Mouse (Mus musculus) cerebellum, adult 9-10 months (tissue): ENCODE data around the gene Cmklr1.
A peak's percentile ranks its signal among the peaks of the same experiment; 100 is the strongest.

Experiments
- DNase-seq: peaks from one replicate; pipeline ENCODE4 v3.0.0; 2022

Cmklr1 gene

DNA sequence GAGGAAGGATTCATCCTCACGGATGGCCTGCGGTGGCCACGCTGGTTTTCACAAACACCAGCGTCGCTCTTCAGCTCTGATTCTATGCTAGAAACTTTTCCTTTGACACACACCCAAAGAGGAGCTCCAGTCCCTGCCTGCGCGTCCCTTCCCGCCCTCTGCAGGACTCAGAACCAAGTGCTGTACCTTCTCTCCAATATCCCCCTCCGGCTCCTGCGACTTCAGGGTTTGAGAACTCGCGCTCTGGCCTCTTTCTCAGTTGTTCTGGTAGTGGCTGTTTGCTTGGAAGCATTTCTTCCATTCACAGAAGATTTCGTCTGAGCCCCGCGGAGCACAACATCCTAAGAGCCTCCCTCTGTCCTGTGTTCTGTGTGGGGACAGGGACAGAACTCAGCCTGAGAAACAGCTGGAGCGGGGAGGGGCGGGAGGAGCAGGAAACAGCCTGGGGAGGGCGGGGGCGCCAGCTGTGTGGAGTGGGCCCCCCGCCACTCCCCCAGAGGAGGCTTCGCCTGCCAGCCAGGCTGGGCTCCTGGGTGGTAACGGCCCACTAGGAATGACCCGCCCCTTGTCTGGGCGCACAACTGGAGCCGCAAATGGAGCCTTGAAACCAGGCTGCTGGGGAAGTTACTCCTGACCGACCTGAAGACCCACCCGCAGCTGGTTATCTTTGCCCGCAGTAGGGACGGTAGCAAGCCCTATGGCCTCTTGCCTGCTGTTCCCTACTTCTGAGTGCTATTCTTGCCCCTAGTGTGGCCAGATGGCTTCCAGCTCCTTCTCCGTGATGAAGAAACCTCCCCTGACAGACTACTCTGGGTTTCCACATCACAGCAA lies at the start of gene Cmklr1:
TSS of gene Cmklr1 (minus strand) at position 392 of the 831 bp plus-strand sequence.
- no peak for DNase-seq

DNA sequence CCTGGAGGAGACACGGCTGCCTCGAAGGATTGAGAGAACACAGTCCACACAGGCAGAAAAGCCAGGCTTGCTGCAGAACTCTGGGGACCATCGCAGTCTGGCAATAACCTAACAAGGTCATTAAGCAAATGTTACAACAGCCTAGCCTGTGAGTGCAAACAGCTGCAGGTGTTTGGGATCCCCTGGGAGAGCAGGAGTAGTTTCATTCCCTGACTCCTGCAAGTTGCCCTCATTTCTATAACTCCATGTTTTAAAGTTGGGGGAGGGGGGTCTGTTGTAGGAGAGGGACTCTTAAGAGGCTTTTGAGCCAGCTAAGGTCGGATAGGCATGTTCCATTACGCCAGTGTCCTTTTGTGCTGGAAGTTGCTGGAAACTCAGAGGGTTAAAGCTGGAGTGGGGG lies 44.2 kb upstream of the Cmklr1 start:
- DNase-seq, result no peak

DNA sequence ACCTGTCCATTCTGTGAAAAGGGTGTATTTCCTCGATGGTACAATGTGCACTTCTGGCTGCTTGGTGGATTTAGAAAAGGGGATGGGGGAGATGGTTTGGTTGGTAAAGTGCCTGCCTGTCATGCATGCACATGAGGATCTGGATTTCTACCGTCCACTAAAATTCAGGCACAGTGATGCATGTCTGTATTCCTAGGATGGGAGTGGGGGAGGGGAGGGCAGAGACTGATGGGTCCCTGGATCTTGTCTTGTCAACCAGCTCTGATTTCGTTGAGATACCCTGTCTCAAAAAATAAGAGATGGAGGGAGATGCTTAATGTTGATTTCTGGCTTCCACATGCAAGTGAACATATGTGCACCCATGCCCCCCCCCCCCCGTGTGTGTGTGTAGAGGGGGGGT lies 43.8 kb upstream of the Cmklr1 start:
- peak; percentile 51 for DNase-seq

DNA sequence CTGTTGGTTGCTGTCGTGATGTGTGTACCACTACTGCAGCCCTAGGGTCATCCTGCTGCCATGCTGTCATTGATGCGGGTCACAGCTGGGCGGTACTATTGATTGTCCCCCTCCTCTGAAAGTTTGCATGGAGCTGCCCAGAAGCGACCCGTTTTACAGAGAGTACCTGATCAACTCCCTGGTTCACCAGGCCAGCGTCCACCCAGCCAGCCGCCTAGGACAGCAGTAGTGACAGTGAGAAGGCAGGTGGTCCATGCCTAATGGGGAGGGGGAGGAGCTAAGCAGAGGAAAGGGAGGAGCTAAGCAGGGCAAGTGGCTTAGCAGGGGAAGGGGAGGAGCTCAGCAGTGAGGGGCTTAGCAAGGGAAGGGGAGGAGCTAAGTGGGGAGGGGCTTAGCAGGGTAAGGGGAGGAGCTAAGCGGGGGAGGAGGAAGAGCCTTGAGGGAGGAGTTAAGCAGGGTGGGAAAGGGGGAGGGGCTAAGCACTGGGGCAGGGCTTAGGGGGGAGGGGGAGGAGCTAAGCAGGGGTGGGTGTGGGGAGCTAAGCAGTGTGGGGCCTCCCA lies 43.0 kb upstream of the Cmklr1 start:
- no peak for DNase-seq

DNA sequence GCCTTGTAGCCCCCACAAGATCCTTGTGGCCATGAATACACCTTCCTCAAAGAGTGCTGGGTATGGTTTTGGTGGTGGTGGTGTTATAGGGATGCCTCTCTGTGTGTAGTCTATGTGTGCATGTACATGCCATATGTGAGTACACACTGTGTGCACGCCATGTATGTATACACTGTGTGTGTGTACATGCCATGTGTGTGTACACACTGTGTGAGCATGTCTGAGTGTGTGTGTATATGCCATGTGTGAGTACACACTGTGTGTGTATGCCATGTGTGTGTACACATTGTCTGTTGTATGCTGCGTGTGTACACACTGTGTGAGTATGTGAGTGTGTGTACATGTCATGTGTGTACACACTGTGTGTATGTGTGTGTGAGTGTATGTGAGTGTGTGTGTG lies 40.6 kb upstream of the Cmklr1 start:
- DNase-seq, result no peak

DNA sequence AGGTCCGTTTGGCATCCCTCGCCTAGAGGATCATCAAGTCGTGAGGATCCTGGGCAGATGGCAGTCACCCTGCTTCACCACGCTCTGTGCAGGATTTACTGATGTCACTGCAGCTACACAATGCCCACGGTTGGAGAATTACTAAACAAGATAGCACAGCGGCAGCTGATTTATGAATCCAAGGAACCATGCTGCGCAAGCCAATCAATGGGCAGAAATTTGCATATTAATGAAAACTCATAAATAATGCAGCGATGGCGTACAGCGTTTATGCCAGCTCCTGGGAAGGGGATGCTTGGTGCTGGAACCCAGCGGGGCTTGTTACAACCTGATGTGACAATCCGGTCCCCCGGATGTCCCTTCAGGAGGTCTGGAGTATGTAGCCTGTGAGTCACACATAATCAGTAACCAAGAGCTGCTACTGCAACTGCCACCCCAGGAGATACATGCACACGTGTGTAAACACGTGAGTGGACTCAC lies 39.9 kb upstream of the Cmklr1 start:
- peak; percentile 66 for DNase-seq

DNA sequence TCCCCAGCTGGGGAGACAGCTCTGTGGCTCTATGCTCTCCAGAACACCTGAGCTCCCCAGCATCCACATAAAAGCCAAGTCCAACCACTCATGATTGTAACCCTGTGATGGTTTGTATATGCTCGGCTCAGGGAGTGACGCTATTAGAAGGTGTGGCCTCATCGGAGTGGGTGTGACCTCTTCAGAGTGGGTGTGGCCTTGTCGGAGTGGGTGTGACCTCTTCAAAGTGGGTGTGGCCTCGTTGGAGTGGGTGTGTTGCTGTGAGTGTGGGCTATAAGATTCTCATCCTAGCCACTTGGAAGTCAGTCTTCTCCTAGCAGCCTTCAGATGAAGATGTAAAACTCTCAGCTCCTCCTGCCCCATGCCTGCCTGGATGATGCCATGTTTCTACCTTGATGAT lies 37.3 kb upstream of the Cmklr1 start:
- peak; percentile 53 for DNase-seq

DNA sequence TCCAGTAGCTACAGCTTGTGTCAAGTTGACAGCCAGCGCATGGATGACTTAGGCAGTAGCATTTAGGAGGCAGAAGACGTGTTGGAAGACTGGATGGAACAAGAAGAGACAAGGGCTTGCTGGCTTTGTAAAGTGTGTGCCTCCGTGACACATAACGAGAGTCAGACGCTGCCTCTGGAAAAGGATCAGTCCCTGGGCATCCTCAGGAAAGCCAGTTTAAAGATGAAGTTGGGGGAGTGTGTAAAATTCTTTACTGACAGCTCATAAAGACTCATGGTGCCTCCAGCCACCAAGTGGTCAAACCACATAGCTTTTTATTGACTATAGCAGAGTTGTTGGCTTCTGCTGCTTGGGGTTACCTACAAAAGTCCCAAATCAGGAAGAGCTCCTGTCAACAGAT lies 35.2 kb upstream of the Cmklr1 start:
- DNase-seq, result no peak

DNA sequence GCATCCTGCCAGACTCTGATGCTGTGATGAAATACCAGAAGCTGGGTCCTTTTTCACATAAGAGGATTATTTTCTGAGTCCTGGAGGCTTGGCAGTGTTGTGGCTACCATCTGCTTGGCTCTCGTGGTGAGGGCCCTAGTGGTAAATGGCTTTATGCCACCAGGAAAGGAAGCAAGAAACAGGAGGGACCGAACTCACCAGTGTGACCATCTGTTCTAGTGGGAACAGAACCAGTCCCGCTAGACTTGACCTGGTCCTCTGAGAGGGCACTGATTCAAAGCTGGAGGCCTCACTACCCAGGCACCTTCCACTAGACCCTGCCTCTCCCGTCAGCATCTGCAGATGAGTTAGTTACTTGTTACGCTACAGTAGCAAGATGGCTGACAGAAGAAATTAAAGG lies 33.0 kb upstream of the Cmklr1 start:
- peak; percentile 97 for DNase-seq

DNA sequence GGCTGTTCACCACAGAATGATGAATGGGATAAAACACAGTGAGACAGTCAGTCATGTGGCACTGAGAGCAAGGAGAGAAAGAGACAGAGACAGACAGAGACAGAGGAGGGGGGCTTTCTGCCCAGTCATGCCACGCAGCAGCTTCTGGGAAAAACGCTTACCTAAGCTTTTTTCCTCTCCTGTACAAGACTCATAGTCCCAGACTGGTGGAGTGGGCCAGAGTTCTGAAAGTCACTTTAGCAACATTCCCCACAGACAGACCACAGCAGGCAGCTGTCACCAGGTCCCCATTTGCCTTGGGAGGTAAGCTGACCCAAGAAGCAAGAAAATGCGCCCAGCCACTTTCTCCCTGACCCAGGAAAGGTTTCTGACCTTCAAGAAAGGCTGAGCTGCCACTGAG lies 32.2 kb upstream of the Cmklr1 start:
- DNase-seq, result peak; percentile 58

DNA sequence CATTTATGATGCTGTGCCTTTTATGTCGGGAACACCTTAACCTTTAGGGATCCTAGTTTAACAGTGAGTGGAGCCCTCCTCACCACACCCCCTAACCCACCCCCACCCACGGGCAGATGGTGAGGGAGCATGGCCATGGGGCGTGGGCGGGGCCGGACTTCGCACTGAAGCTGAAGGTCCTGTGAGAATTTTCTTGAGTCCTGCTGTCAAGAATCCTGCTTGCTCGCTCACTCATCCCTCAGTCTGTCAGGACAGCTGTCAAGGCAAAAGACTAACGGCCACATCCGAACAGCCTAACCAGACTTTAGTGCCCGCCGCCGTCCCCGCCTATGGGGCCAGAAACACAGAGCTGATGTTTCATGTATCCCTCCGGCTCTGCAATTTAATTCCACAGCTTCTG lies 31.0 kb upstream of the Cmklr1 start:
- DNase-seq, result peak; percentile 65

DNA sequence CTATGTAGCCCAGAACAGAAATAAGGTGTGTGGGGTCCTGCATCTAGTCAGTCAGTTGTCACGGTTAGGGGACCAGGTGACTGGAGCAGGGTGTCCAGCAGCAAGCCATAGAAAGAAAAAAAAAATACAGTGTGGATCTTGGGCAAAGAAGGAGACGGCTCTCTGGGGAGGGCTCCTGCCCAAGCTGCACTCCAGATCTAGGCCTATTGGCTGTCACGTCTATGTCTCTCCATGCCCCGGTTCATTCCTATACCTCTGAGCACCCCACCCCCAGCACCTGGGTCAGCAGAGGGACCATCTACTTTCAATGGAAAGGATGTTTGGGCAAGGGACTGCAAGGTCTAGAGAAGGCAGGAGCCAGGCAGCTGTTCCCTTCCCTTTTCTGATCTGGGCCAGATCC lies 29.3 kb upstream of the Cmklr1 start:
- DNase-seq, result no peak

DNA sequence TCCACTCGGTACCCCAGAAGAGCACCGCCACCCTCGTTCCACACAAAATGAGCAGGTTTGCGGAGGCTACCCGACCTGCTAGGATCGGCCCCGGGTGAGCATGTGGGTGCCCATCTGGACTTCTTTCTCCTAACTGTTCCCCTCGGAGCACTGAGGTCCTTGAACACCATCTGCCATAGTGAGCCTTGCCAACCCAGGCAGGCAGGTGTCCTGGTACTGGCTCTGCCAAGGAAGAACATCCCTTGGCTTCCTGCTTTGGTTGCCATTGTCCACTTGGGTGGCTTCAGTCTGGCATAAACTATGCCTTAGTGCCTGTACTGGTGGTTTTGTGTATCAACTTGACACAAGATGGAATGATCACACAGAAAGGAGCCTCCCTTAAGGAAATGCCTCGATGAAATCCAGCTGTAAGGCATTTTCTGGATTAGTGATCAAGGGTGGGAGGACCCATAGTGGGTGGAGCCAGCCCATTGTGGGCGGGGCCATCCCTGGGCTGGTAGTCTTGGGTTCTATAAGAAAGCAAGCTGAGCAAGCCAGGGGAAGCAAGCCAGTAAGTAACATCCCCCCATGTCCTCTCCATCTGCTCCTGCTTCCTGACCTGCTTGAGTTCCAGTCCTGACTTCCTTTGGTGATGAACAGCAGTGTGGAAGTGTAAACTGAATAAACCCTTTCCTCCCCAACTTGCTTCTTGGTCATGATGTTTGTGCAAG lies 28.7 kb upstream of the Cmklr1 start:
- peak; percentile 99 for DNase-seq

DNA sequence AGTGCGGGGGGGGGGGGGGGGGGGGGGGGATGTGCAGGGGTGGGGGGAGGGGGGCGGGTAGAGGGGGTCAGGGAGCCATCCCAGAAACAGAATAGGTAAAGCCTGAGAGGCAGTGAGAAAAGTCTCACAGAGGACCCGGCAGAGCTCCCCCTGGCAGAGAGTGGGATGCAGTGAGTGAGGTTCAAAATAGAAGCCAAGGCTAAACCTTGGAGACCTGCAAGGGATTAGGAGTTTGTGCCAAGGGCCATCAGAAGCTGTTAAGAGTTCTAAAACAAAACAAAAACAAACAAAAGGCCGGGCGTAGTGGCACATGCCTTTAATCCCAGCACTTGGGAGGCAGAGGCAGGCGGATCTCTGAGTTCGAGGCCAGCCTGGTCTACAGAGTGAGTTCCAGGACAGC lies 27.3 kb upstream of the Cmklr1 start:
- peak; percentile 64 for DNase-seq

DNA sequence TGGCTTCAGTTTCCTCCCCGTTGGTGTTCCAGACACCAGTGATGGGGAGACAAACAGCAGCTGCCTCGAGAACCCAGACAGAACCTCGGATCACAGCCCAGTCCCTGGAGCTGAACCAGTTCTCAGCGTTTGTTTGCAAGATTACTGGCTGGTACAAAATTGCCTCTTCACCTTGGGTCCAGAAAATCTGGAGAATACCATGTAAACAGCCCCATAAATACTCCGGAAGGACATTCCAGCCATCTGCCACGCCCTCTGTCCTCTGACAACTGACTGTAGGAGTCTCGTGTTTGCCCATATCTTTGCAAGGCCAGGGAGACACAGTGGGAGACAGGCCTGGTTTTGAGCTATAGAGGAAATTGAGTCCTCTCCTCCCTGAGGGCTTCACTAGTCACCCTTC lies 24.6 kb upstream of the Cmklr1 start:
- peak; percentile 67 for DNase-seq

DNA sequence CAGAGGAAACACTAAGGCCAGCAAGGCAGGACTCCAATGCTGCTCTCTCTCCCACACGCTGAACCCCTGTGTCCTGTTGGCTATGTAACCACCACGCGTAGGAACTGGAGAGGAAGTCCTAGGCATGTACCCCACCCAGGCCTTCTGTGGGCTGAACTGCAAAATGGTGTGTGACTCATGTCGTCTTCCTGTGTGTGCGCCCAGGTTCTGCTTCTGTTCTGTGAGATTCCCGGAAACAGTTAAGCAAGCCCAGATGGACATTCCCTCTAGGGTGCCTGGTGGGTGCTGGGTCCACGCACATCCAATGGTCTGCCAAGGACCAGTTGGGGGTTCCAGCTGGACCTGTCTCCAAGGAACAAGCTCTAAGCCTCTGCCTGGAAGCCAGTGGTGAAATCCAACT lies 22.2 kb upstream of the Cmklr1 start:
- DNase-seq, result peak; percentile 49

DNA sequence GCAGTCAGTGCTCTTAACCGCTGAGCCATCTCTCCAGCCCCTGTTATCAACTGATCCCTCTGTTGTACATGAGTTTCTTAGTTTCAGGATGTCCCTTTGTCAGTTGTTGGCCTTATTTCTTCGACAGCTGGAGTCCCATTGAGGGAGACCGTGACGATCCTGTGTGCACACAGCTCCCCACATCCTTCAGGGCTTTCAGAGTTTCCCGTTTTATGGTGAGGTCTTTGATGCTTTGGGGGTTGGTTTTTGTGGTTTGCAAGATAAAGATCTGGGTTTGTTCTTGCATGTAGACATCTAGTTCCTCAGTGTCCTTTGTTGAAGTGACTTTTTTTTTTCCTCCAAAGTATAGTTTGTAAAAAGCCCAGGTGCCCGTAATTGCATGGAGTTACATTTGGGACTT lies 20.4 kb upstream of the Cmklr1 start:
- no peak for DNase-seq

DNA sequence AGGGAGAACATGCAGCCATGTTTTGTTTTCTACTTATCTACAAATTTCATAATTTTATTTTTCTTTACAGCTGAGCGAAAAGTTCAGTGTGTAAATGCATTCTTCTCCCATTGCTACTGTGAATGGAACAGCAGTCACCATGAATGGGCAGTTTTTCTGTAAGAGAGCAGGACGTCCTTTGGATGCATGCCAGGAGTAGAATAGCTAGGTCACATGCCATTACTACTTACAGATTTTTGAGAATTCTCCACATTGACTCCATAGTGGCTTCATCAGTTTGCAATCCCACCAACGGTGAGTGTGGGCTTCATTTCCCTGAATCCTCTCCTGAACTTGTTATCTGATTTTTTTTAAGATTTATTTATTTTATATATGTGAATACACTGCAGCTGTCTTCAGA lies 19.9 kb upstream of the Cmklr1 start:
- DNase-seq, result no peak

DNA sequence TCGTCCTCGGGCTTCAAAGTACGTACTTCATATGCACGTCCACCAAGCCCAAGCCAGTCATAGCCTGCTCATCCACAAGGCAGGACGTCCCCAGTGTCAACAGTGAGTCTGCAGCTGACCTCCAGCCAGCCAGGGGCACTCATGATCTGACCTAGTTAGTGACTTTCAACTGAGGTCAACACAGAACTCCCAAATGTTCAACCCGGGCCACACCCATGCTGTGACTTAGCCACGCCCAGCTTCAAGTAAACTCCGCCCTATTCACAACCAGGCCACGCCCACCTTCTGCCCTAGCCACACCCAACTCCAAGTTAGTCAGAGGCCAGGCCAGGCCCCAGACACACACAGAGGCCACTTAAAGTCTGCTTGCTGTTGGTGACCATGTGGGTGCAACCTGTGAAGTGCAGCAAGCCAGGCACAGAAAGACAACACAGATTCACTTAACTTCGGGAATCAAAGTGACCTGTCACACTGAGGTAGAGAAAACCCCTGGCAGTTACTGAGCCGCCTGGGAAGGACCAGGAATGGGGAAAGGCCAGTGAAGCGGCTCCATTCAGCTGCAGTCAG lies 14.5 kb upstream of the Cmklr1 start:
- DNase-seq, result no peak

DNA sequence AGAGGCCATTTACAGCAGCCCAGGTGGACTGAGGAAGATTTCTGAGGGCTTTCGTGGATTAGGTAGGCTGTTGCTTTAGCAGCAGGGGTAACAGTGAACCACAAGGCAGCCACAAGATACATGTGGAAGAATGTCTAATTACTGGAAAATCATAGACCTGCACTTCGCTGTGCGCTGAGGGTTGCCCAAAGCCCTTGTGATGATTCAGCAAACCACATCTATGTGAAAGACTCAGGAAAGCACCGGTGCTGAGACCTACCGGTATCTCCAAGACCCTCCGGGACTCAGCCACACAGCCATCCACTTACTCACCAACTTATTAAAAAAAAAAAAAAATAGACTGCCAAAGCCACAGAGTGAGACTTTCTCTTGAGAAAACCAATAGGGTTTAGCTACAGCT lies 13.9 kb upstream of the Cmklr1 start:
- DNase-seq, result no peak

DNA sequence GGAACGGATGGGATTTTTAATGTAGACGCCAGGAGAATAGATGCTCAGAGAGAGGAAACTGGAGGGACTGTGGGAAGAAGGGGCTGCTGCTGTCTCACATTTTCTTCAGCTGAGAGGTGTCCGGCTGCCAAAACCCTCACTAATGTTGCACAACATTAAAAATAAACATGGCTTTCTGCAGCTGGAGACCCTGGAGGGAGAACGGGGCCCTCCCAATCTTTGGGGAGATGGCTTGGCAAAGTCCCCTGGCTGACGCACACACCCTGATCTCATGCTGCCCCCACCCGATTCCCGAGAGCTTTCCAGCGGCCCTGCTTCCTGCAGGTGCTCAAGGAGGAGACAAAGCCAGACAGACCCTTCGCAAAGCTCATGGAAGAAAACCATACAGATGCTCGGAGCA lies 10.6 kb upstream of the Cmklr1 start:
- peak; percentile 27 for DNase-seq

DNA sequence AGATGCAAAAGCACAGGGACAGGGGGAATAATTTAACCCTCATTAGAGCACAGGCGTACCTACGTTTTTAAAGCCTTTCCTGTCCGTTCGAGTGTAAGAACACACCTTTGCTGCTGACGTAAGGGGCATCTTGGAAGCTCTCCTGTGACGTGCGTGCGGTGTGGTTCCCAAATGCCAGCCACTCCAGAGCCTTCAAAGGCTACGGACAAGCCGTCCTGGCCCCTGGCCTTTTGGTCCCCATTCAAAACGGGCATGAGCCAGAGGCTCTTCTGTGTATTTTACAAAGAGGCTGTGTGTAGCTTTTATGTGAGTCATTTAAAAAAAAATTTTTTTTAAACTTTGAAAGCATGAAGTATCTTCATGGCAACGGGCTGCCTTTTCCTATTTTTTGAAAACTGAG lies 4.6 kb upstream of the Cmklr1 start:
- DNase-seq, result no peak

DNA sequence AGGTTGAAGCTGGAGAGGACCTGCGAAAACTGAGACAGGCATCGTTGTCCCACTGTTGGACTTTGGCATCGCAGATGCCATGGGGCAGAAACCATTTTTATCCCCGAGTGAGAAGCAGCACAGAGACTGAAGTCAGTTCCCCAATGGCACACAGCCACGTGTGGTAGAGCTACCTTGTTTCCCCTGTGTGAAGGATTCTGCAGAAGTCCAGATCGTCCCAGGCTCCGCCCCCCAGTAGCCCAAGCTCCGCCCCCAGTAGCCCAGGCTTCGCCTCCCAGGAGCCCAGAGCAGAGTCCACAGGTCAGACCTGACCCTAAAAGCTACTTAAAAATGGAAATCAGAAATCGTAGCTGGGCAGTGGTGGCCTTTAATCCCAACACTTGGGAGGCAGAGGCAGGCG lies 4.0 kb upstream of the Cmklr1 start:
- DNase-seq, result no peak

DNA sequence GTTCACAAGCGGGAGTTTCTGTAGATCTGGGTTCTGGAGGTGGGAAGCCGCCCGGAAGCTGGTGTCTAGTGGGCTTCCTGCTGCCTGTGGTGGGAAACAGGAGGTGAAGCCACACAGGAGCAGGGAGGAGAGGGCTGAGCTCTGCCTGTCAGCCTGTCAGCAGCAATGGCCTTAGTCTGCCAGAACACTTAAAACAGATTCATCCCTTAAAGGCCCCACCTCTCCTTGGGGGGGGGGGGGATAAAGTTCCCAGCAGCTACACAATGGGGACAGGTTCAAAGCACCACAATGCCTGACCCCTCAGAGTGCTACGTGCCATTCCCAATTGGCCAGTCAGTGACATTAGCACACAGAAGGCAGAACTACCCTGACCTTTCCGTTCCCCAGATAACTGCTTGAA lies 2.0 kb upstream of the Cmklr1 start:
- DNase-seq, result no peak
